Mouse (Mus musculus) MEL (cell line): Measurements from ENCODE around the gene Enc1. TPM values are rescaled to one million over a fixed set of nuclear protein-coding genes. Genes with fewer than 3 reads are reported as not detected.

Experiments
- DNase-seq: peaks from one replicate; pipeline ENCODE4 v3.0.0; 2011; ENCODE audit warnings: low read depth, low spot score
- H3K27ac ChIP-seq: 2 replicates; pipeline ENCODE4 v1.5.1; 2012; ENCODE audit warnings: low read depth, mild to moderate bottlenecking, control low read depth, low read length, moderate library complexity; ENCODE audit not compliant: control insufficient read depth
- H3K27me3 ChIP-seq, 2 experiments: fragments of 150-350 bp in 1 of 2; sonication (generic) in 1 of 2; 2 replicates each; pipeline ENCODE4 v1.6.1; 2012; ENCODE audit warnings: low read length in 2 of 2, mild to moderate bottlenecking in 2 of 2, improper control_type of control experiment in 1 of 2, moderate library complexity in 1 of 2; ENCODE audit not compliant: insufficient read depth in 2 of 2, control insufficient read depth in 1 of 2
- H3K36me3 ChIP-seq, 2 experiments: 2 replicates each; pipeline ENCODE4 v1.6.1; 2012 to 2014; ENCODE audit warnings: low read length in 2 of 2, improper control_type of control experiment in 1 of 2, inconsistent platforms in 1 of 2, mild to moderate bottlenecking in 1 of 2; ENCODE audit not compliant: insufficient read depth in 2 of 2, control insufficient read depth in 1 of 2
- H3K4me1 ChIP-seq, 2 experiments: fragments of 150-350 bp in 1 of 2; sonication (generic) in 1 of 2; 2 replicates each; pipeline ENCODE4 v1.6.1; 2012; ENCODE audit warnings: low read length in 2 of 2, improper control_type of control experiment in 1 of 2, mild to moderate bottlenecking in 1 of 2; ENCODE audit not compliant: insufficient read depth in 2 of 2, control insufficient read depth in 1 of 2
- H3K4me3 ChIP-seq, 2 experiments: fragments of 150-350 bp in 1 of 2; sonication (generic) in 1 of 2; 2 replicates each; pipeline ENCODE4 v1.5.1; 2012; ENCODE audit warnings: low read depth in 2 of 2, low read length in 2 of 2, mild to moderate bottlenecking in 2 of 2, moderate library complexity in 2 of 2, control low read depth in 1 of 2, improper control_type of control experiment in 1 of 2; ENCODE audit not compliant: control insufficient read depth in 1 of 2, insufficient read depth in 1 of 2
- H3K79me2 ChIP-seq: 2 replicates; pipeline ENCODE4 v1.6.1; 2012; ENCODE audit warnings: mild to moderate bottlenecking, low read length, moderate library complexity; ENCODE audit not compliant: control insufficient read depth, poor library complexity, insufficient read depth
- H3K9ac ChIP-seq: 2 replicates; pipeline ENCODE4 v1.6.1; 2012; ENCODE audit warnings: low read depth, mild to moderate bottlenecking, control low read depth, low read length, moderate library complexity; ENCODE audit not compliant: control insufficient read depth, poor library complexity, severe bottlenecking
- H3K9me3 ChIP-seq: fragments of 150-350 bp; sonication (generic); replicated peaks from 2 replicates; pipeline ENCODE4 v1.6.1; 2012; ENCODE audit warnings: mild to moderate bottlenecking, low read length, improper control_type of control experiment, moderate library complexity; ENCODE audit not compliant: insufficient read depth
- CHD1 ChIP-seq: IDR thresholded peaks from 2 replicates; pipeline ENCODE4 v1.6.1; 2012; ENCODE audit warnings: low read depth, mild to moderate bottlenecking, inconsistent platforms, low read length, improper control_type of control experiment
- CHD2 ChIP-seq: IDR thresholded peaks from 2 replicates; pipeline ENCODE4 v1.6.1; 2011; ENCODE audit warnings: low read length, improper control_type of control experiment
- ELF1 ChIP-seq: IDR thresholded peaks from 2 replicates; pipeline ENCODE4 v1.6.1; 2014; ENCODE audit warnings: low read depth, mild to moderate bottlenecking, inconsistent platforms, low read length, improper control_type of control experiment, moderate library complexity
- EP300 ChIP-seq, 2 experiments: IDR thresholded peaks; 2 replicates each; pipeline ENCODE4 v1.6.1; 2011; ENCODE audit warnings: improper control_type of control experiment in 2 of 2, low read length in 2 of 2, low read depth in 1 of 2, mild to moderate bottlenecking in 1 of 2
- ETS1 ChIP-seq: IDR thresholded peaks from 2 replicates; pipeline ENCODE4 v1.6.1; 2012; ENCODE audit warnings: low read depth, mild to moderate bottlenecking, inconsistent platforms, low read length, improper control_type of control experiment, moderate library complexity
- GABPA ChIP-seq: IDR thresholded peaks from 2 replicates; pipeline ENCODE4 v1.6.1; 2012; ENCODE audit warnings: low read depth, mild to moderate bottlenecking, inconsistent platforms, low read length, improper control_type of control experiment, moderate library complexity
- GATA1 ChIP-seq: IDR thresholded peaks from 2 replicates; pipeline ENCODE4 v1.6.1; 2011; ENCODE audit warnings: low read depth, low read length, improper control_type of control experiment
- HCFC1 ChIP-seq: IDR thresholded peaks from 2 replicates; pipeline ENCODE4 v1.6.1; 2012; ENCODE audit warnings: low read depth, mild to moderate bottlenecking, inconsistent platforms, low read length, improper control_type of control experiment, moderate library complexity
- JUND ChIP-seq: IDR thresholded peaks from 2 replicates; pipeline ENCODE4 v1.6.1; 2011; ENCODE audit warnings: low read depth, mild to moderate bottlenecking, improper control_type of control experiment, low read length
- KAT2A ChIP-seq: conservative IDR thresholded peaks from 2 replicates; pipeline ENCODE4 v1.6.1; 2012; ENCODE audit warnings: low read depth, low read length, improper control_type of control experiment, inconsistent platforms
- MAFK ChIP-seq: IDR thresholded peaks from 2 replicates; pipeline ENCODE4 v1.6.1; 2011; ENCODE audit warnings: low read depth, mild to moderate bottlenecking, low read length, improper control_type of control experiment, borderline replicate concordance
- MAZ ChIP-seq: IDR thresholded peaks from 2 replicates; pipeline ENCODE4 v1.6.1; 2012; ENCODE audit warnings: low read depth, mild to moderate bottlenecking, inconsistent platforms, low read length, improper control_type of control experiment
- MXI1 ChIP-seq: IDR thresholded peaks from 2 replicates; pipeline ENCODE4 v1.6.1; 2011; ENCODE audit warnings: mild to moderate bottlenecking, low read depth, low read length, improper control_type of control experiment
- MYB ChIP-seq: IDR thresholded peaks from 2 replicates; pipeline ENCODE4 v1.6.1; 2011; ENCODE audit warnings: mild to moderate bottlenecking, low read depth, low read length, improper control_type of control experiment
- NRF1 ChIP-seq: IDR thresholded peaks from 2 replicates; pipeline ENCODE4 v1.6.1; 2014; ENCODE audit warnings: low read depth, mild to moderate bottlenecking, inconsistent platforms, low read length, improper control_type of control experiment, moderate library complexity; ENCODE audit not compliant: poor library complexity, insufficient read depth, severe bottlenecking
- POLR2A ChIP-seq, 2 experiments: IDR thresholded peaks; 2 replicates each; pipeline ENCODE4 v1.6.1; 2011 to 2012; ENCODE audit warnings: low read length in 2 of 2, mild to moderate bottlenecking in 2 of 2, control low read depth in 1 of 2, improper control_type of control experiment in 1 of 2, low read depth in 1 of 2, moderate library complexity in 1 of 2; ENCODE audit not compliant: control insufficient read depth in 1 of 2, insufficient read depth in 1 of 2, poor library complexity in 1 of 2
- POLR2AphosphoS2 ChIP-seq: IDR thresholded peaks from 2 replicates; pipeline ENCODE4 v1.6.1; 2011; ENCODE audit warnings: low read length, improper control_type of control experiment
- POLR2AphosphoS5 ChIP-seq: IDR thresholded peaks from 2 replicates; pipeline ENCODE4 v1.6.1; 2012; ENCODE audit warnings: low read depth, borderline replicate concordance, mild to moderate bottlenecking, inconsistent platforms, low read length, moderate library complexity, mixed read lengths
- RAD21 ChIP-seq: IDR thresholded peaks from 2 replicates; pipeline ENCODE4 v1.6.1; 2011; ENCODE audit warnings: mild to moderate bottlenecking, low read depth, low read length, improper control_type of control experiment
- RCOR1 ChIP-seq: IDR thresholded peaks from 2 replicates; pipeline ENCODE4 v1.6.1; 2012; ENCODE audit warnings: low read depth, mild to moderate bottlenecking, inconsistent platforms, low read length, improper control_type of control experiment
- SIN3A ChIP-seq: IDR thresholded peaks from 2 replicates; pipeline ENCODE4 v1.6.1; 2012; ENCODE audit warnings: low read length, improper control_type of control experiment, inconsistent platforms
- SMC3 ChIP-seq: IDR thresholded peaks from 2 replicates; pipeline ENCODE4 v1.6.1; 2011; ENCODE audit warnings: low read depth, low read length, improper control_type of control experiment
- USF1 ChIP-seq: IDR thresholded peaks from 2 replicates; pipeline ENCODE4 v1.6.1; 2014; ENCODE audit warnings: low read depth, mild to moderate bottlenecking, inconsistent platforms, low read length, improper control_type of control experiment, moderate library complexity
- USF2 ChIP-seq, 2 experiments: IDR thresholded peaks; 2 replicates each; pipeline ENCODE4 v1.6.1; 2011 to 2012; ENCODE audit warnings: improper control_type of control experiment in 2 of 2, low read length in 2 of 2, borderline replicate concordance in 1 of 2, inconsistent platforms in 1 of 2, low read depth in 1 of 2, mild to moderate bottlenecking in 1 of 2; ENCODE audit not compliant: insufficient read depth in 1 of 2
- ZC3H11A ChIP-seq: IDR thresholded peaks from 2 replicates; pipeline ENCODE4 v1.6.1; 2012; ENCODE audit warnings: low read depth, mild to moderate bottlenecking, inconsistent platforms, low read length, improper control_type of control experiment
- ZKSCAN1 ChIP-seq: IDR thresholded peaks from 2 replicates; pipeline ENCODE4 v1.6.1; 2012; ENCODE audit warnings: low read depth, mild to moderate bottlenecking, inconsistent platforms, low read length, improper control_type of control experiment, moderate library complexity
- ZNF384 ChIP-seq: IDR thresholded peaks from 2 replicates; pipeline ENCODE4 v1.6.1; 2012; ENCODE audit warnings: low read depth, mild to moderate bottlenecking, inconsistent platforms, low read length, improper control_type of control experiment
- polyA plus RNA-seq, 2 experiments: library from polyadenylated mRNA; stranded (reverse) in 1 of 2; unstranded in 1 of 2; fragments of >175 nt in 1 of 2; fragments of >200 nt in 1 of 2; gene quantifications; 2 replicates each; pipeline versions ENCODE4 v1.2.1 to v1.2.4; 2012; ENCODE audit warnings: low replicate concordance in 2 of 2, low read depth in 1 of 2; ENCODE audit not compliant: insufficient read length in 2 of 2, insufficient read depth in 1 of 2, missing spikeins in 1 of 2
- total RNA-seq: library from RNA; depleted of rRNA; stranded (reverse); fragments of 300-350 nt; gene quantifications from 2 replicates; pipeline ENCODE4 v1.2.3, GENCODE M21; 2012

Gene Enc1
- total and polyA plus RNA-seq, 3 experiments, result not detected

GRCm38 (mm10) chr13:97206046-97206445 is 34.9 kb upstream of the Enc1 start:
- no peak for TF ChIP-seq ETS1
- TF ChIP-seq RAD21, result no peak
- TF ChIP-seq HCFC1, result no peak
- no peak for TF ChIP-seq POLR2AphosphoS5
- no peak for TF ChIP-seq USF2 (IDR thresholded peaks at IDR 0.05; ENCODE audit: borderline replicate concordance in 1 of 2, insufficient read depth in 1 of 2, low read depth in 1 of 2, low read length in 2 of 2)
- TF ChIP-seq USF1, result no peak
- TF ChIP-seq NRF1, result no peak
- no peak for TF ChIP-seq JUND
- no peak for TF ChIP-seq MYB
- TF ChIP-seq EP300 (IDR thresholded peaks at IDR 0.05; ENCODE audit: low read depth in 1 of 2, low read length in 2 of 2), result no peak

GRCm38 (mm10) chr13:97207472-97208111 is 33.3 kb upstream of the Enc1 start:
- H3K36me3 ChIP-seq, result peaks cover 0 to 23% of the 10 kb centered on the region in 2 experiments; a peak in 2 of 4 replicates
- no peaks in the 10 kb centered on the region for H3K79me2 ChIP-seq
- no peaks in the 10 kb centered on the region for H3K27me3 ChIP-seq
- peaks cover 5 to 36% of the 10 kb centered on the region in 2 experiments for H3K4me1 ChIP-seq
- no peaks in the 10 kb centered on the region for H3K9me3 ChIP-seq
- H3K27ac ChIP-seq, result no peak overlapping the region; the same call in 1 of the 2 replicates
- peak in 1 of 2 experiments; percentile 41; a peak in 1 of 4 replicates for TF ChIP-seq EP300 (IDR thresholded peaks at IDR 0.05; ENCODE audit: low read depth in 1 of 2, low read length in 2 of 2)
- no peak for TF ChIP-seq SMC3
- TF ChIP-seq GABPA, result no peak
- TF ChIP-seq ELF1, result no peak
- TF ChIP-seq MYB, result no peak
- TF ChIP-seq POLR2AphosphoS2, result no peak
- no peak for TF ChIP-seq ZKSCAN1
- TF ChIP-seq RCOR1, result no peak
- TF ChIP-seq NRF1, result no peak
- TF ChIP-seq MAFK, result no peak
- no peak for TF ChIP-seq MAZ
- TF ChIP-seq SIN3A, result 0 out of 2 replicates have a peak, but pooled peaks have one; percentile 6
- TF ChIP-seq GATA1, result peak; percentile 20; the same call in 1 of the 2 replicates
- no peak for TF ChIP-seq ZNF384
- no peak for TF ChIP-seq MXI1
- TF ChIP-seq HCFC1, result no peak
- no peak for TF ChIP-seq ETS1
- TF ChIP-seq POLR2A (IDR thresholded peaks at IDR 0.05; ENCODE audit: control insufficient read depth in 1 of 2, insufficient read depth in 1 of 2, low read depth in 1 of 2, low read length in 2 of 2, poor library complexity in 1 of 2), result no peak
- TF ChIP-seq CHD1, result no peak
- TF ChIP-seq ZC3H11A, result no peak
- TF ChIP-seq JUND, result no peak
- TF ChIP-seq CHD2, result no peak
- TF ChIP-seq KAT2A, result no peak
- peak; percentile 39 for DNase-seq
- H3K4me3 ChIP-seq, result peak overlapping the region; percentile 4 to 43; a peak in 3 of 4 replicates
- peak overlapping the region; percentile 53 for H3K9ac ChIP-seq

More at GRCm38 (mm10) chr13:97206046-97206445, 34.9 kb upstream of the Enc1 start:
- DNase-seq, result no peak
- peak overlapping the region; percentile 18 for H3K9ac ChIP-seq
- no peaks in the 10 kb centered on the region for H3K9me3 ChIP-seq
- no peaks in the 10 kb centered on the region for H3K27me3 ChIP-seq
- H3K79me2 ChIP-seq, result no peaks in the 10 kb centered on the region
- peaks cover 5 to 36% of the 10 kb centered on the region in 2 experiments for H3K4me1 ChIP-seq
- no peak overlapping the region for H3K27ac ChIP-seq
- H3K4me3 ChIP-seq, result peak overlapping the region; percentile 59 to 69; a peak in 3 of 4 replicates
- peaks cover 0 to 23% of the 10 kb centered on the region in 2 experiments; a peak in 2 of 4 replicates for H3K36me3 ChIP-seq
